Mouse (Mus musculus): ENCODE measurements around the gene Zdhhc22.

GRCm38 (mm10) chr12:86960791-86961335 lies 29.4 kb downstream of the Zdhhc22 start:
- TF ChIP-seq CTCF (IDR thresholded peaks at IDR 0.05; ENCODE audit: borderline replicate concordance, insufficient read depth, low read depth, low read length) (no peak), POLR2A (IDR thresholded peaks at IDR 0.05; ENCODE audit: borderline replicate concordance, insufficient read depth, low read length) (no peak)

All from cerebellum, adult 2 months (tissue).